Mouse (Mus musculus): ENCODE results near the gene Esyt1. TPM values are rescaled to one million over a fixed set of nuclear protein-coding genes. Genes with fewer than 3 reads are reported as not detected.

Gene Esyt1
- polyA plus RNA-seq, 1 experiment from 2014 or later = 19.4 TPM

GRCm38 (mm10) chr10:128474366-128474765 is 51.3 kb downstream of the Esyt1 start:
- WGBS = 85% methylated on average over 12 of the region's 12 CpGs
- Histone ChIP-seq H3K9ac (no peak overlapping the region), H3K9me3 (replicated peaks) (no peaks in the 10 kb centered on the region), H3K4me2 (no peak overlapping the region), H3K27ac (no peak overlapping the region), H3K4me3 (no peak overlapping the region), H3K4me1 (replicated peaks) (no peaks in the 10 kb centered on the region), H3K36me3 (peaks cover 81% of the 10 kb centered on the region), H3K27me3 (no peaks in the 10 kb centered on the region)
- no peak for ATAC-seq (replicated peaks; ENCODE audit: insufficient number of reproducible peaks, insufficient read depth, low FRiP score, low read depth)

- H3K4me2 ChIP-seq = peak overlapping the region; percentile 81
- H3K9ac ChIP-seq = peak overlapping the region; percentile 94
- no peaks in the 10 kb centered on the region for H3K27me3 ChIP-seq
- H3K27ac ChIP-seq = peak overlapping the region; percentile 98
- H3K4me3 ChIP-seq = peak overlapping the region; percentile 85
- WGBS = 11% methylated on average over 5 of the region's 5 CpGs
- H3K9me3 ChIP-seq (replicated peaks) = no peaks in the 10 kb centered on the region
- peaks cover 12% of the 10 kb centered on the region for H3K4me1 ChIP-seq (replicated peaks)
- H3K36me3 ChIP-seq = peaks cover 34% of the 10 kb centered on the region
- no peak for ATAC-seq (replicated peaks; ENCODE audit: insufficient number of reproducible peaks, insufficient read depth, low FRiP score, low read depth)
Observed at GRCm38 (mm10) chr10:128460270-128460630, 65.4 kb downstream of the Esyt1 start.

Small RNA genes lying within 50 kb of the gene (microRNA-seq; reads per million reads assigned to microRNA genes)
- gene Gm47275 (not detected), gene Mir6916 (not detected)

Other genes starting within 250 kb of the Esyt1 start
- gene Il23a, start 227.1 kb downstream of the Esyt1 start, polyA plus RNA-seq (2015; fragmentation: Nextera tagmentation; extraction: Ambion mirVana) = 4.0 and 4.8 TPM in 2 replicates
- 22.3 and 27.8 TPM in 2 replicates for gene Pan2, start 222.5 kb downstream of the Esyt1 start, polyA plus RNA-seq (2015; fragmentation: Nextera tagmentation; extraction: Ambion mirVana)
- 186 and 213 TPM in 2 replicates for gene Cnpy2, start 203.4 kb downstream of the Esyt1 start, polyA plus RNA-seq (2015; fragmentation: Nextera tagmentation; extraction: Ambion mirVana)
- 448 and 450 TPM in 2 replicates for gene Cs, start 188.1 kb downstream of the Esyt1 start, polyA plus RNA-seq (2015; fragmentation: Nextera tagmentation; extraction: Ambion mirVana)
- 17.0 TPM in 2 replicates for gene Coq10a, start 156.9 kb downstream of the Esyt1 start, polyA plus RNA-seq (2015; fragmentation: Nextera tagmentation; extraction: Ambion mirVana)
- 6.8 and 11.8 TPM in 2 replicates for gene Ankrd52, start 148.8 kb downstream of the Esyt1 start, polyA plus RNA-seq (2015; fragmentation: Nextera tagmentation; extraction: Ambion mirVana)
- 0.24 and 0.81 TPM in 2 replicates for gene Slc39a5, start 124.6 kb downstream of the Esyt1 start, polyA plus RNA-seq (2015; fragmentation: Nextera tagmentation; extraction: Ambion mirVana)
- gene Nabp2, start 114.4 kb downstream of the Esyt1 start, polyA plus RNA-seq (2015; fragmentation: Nextera tagmentation; extraction: Ambion mirVana) = 52.6 and 58.9 TPM in 2 replicates
- gene Rnf41, start 114.2 kb downstream of the Esyt1 start, polyA plus RNA-seq (2015; fragmentation: Nextera tagmentation; extraction: Ambion mirVana) = 25.5 and 29.0 TPM in 2 replicates
- gene Smarcc2, start 66.6 kb downstream of the Esyt1 start, polyA plus RNA-seq (2015; fragmentation: Nextera tagmentation; extraction: Ambion mirVana) = 59.2 and 60.3 TPM in 2 replicates
- gene Myl6, start 31.7 kb downstream of the Esyt1 start, polyA plus RNA-seq (2015; fragmentation: Nextera tagmentation; extraction: Ambion mirVana) = 1,051 and 1,154 TPM in 2 replicates
- 4.3 and 4.6 TPM in 2 replicates for gene Myl6b, start 27.2 kb downstream of the Esyt1 start, polyA plus RNA-seq (2015; fragmentation: Nextera tagmentation; extraction: Ambion mirVana)
- gene Zc3h10, start 21.9 kb upstream of the Esyt1 start, polyA plus RNA-seq (2015; fragmentation: Nextera tagmentation; extraction: Ambion mirVana) = 10.2 and 11.0 TPM in 2 replicates
- gene Rpl41, start 23.4 kb upstream of the Esyt1 start, polyA plus RNA-seq (2015; fragmentation: Nextera tagmentation; extraction: Ambion mirVana) = 2,261 and 2,363 TPM in 2 replicates
- 101 and 132 TPM in 2 replicates for gene Pa2g4, start 40.1 kb upstream of the Esyt1 start, polyA plus RNA-seq (2015; fragmentation: Nextera tagmentation; extraction: Ambion mirVana)
- 3.4 and 5.0 TPM in 2 replicates for gene Erbb3, start 63.8 kb upstream of the Esyt1 start, polyA plus RNA-seq (2015; fragmentation: Nextera tagmentation; extraction: Ambion mirVana)
- 359 and 409 TPM in 2 replicates for gene Rps26, start 100.9 kb upstream of the Esyt1 start, polyA plus RNA-seq (2015; fragmentation: Nextera tagmentation; extraction: Ambion mirVana)
- 1.3 and 1.4 TPM in 2 replicates for gene Ikzf4, start 120.1 kb upstream of the Esyt1 start, polyA plus RNA-seq (2015; fragmentation: Nextera tagmentation; extraction: Ambion mirVana)
- 11.1 and 14.4 TPM in 2 replicates for gene Suox, start 148.2 kb upstream of the Esyt1 start, polyA plus RNA-seq (2015; fragmentation: Nextera tagmentation; extraction: Ambion mirVana)
- gene Rab5b, start 170.4 kb upstream of the Esyt1 start, polyA plus RNA-seq (2015; fragmentation: Nextera tagmentation; extraction: Ambion mirVana) = 61.0 and 67.8 TPM in 2 replicates
- 2.5 and 2.7 TPM in 2 replicates for gene Pmel, start 178.3 kb upstream of the Esyt1 start, polyA plus RNA-seq (2015; fragmentation: Nextera tagmentation; extraction: Ambion mirVana)
- 85.9 and 90.4 TPM in 2 replicates for gene Cdk2, start 179.2 kb upstream of the Esyt1 start, polyA plus RNA-seq (2015; fragmentation: Nextera tagmentation; extraction: Ambion mirVana)
- gene Dgka, start 219.0 kb upstream of the Esyt1 start, polyA plus RNA-seq (2015; fragmentation: Nextera tagmentation; extraction: Ambion mirVana) = 5.4 and 10.1 TPM in 2 replicates
- gene Pym1, start 222.0 kb upstream of the Esyt1 start, polyA plus RNA-seq (2015; fragmentation: Nextera tagmentation; extraction: Ambion mirVana) = 15.4 and 23.2 TPM in 2 replicates